Mouse (Mus musculus): ENCODE data around the gene Rhoq.

Gene Rhoq

GRCm38 (mm10) chr17:86997323-86997722 lies 34.4 kb downstream of the Rhoq start:
- no peak for DNase-seq (ENCODE audit: low read depth, low spot score)

DNA sequence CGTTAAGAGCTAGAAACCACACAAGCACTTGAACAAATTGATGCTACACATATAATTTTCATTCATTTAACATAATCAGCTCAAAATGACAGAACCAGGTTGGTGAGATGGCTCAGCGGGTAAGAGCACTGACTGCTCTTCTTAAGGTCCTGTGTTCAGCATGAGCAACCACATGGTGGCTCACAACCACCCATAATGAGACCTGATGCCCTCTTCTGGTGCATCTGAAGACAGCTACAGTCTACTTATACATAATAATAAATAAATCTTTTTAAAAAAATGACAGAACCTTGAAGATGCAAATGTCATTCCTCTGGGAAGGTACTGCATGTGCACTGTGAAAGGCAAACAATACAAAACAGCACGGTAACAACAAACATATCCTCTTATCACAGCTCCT lies 46.1 kb downstream of the Rhoq start:
- DNase-seq (ENCODE audit: low read depth, low spot score), result no peak

DNA sequence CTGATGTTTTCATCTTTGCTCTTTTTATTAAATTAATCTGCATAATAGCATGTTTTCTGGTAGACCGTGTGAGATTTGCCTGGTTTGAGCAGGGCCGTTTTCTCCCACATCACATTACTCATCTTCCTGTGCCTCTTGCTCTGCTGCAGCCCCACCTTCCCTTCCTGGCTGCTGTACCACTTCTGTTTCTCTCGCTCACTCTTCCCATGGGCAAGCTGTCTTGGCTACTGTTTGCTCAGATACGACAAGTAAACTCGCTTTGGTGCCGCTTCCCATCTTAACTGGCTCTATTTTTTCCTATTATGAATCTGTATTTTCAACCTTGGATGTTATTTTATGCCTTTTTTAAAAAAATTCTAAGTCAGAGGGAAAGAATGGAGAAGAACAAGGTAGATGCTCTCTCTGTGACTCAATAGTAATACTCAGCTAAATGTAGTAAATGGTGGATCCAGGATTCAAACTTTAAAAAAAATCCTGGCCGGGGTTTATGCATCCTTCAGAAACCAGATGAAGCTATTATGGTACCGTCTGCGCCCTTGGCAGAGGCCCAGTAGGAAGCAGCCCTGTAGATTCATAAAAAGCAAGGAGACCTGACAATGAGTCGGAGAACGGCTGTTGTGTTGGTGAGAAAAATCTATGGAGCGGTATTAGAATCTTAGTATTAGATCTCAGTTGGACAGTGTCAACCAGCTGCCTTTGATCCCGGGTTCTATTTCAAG lies 48.6 kb downstream of the Rhoq start:
- peak; percentile 91 for DNase-seq (ENCODE audit: low read depth, low spot score)

- DNase-seq (ENCODE audit: low read depth, low spot score), result no peak
Observed at GRCm38 (mm10) chr17:87019692-87020091, 56.8 kb downstream of the Rhoq start.

DNA sequence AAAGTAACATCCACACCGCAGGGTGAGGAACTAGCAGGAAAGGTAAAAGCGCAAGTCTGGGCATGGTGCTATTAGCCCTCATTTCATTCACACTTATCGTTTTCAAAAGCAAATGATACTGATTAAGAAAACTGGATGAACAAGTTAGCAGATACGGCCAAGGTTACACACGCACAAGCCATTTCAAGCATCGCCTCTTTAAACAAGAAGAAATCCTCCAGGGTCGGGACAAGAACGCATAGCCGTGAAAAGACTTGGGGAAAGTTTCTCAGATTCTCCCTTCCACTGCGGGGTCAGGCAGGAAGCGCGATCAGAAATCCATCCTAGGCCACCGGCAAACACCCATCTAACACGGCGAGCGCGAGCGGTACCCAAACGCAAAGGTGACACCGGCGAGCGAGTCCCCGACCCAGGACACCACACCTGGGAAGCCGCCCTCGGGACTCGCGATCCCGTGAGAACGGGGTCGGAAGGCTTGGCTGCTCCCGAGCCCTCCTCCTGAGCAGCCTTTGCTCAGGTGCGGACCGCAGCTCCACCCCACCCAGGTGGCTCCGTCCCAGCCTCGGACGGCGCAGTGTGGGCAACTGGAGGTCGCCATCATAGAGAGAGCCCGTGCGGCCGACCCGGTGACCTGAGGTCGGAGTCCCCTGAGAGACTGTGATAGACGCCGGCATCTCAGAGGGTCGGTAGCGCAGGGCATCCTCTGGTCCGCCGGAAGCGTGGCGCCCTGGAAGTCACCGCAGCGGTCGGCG lies 61.8 kb downstream of the Rhoq start:
- DNase-seq (ENCODE audit: low read depth, low spot score), result no peak

GRCm38 (mm10) chr17:87025269-87025949 lies 62.5 kb downstream of the Rhoq start, which contains the start of the genes Pigf and Cript:
TSS of gene Pigf (minus strand) at chr17:87025406.
TSS of gene Cript (plus strand) at chr17:87025550.
- peak; percentile 99 for DNase-seq (ENCODE audit: low read depth, low spot score)

GRCm38 (mm10) chr17:87036141-87037073 lies 73.5 kb downstream of the Rhoq start:
- DNase-seq (ENCODE audit: low read depth, low spot score), result peak; percentile 66

GRCm38 (mm10) chr17:87038496-87038895 lies 75.6 kb downstream of the Rhoq start:
- peak; percentile 74 for DNase-seq (ENCODE audit: low read depth, low spot score)

DNA sequence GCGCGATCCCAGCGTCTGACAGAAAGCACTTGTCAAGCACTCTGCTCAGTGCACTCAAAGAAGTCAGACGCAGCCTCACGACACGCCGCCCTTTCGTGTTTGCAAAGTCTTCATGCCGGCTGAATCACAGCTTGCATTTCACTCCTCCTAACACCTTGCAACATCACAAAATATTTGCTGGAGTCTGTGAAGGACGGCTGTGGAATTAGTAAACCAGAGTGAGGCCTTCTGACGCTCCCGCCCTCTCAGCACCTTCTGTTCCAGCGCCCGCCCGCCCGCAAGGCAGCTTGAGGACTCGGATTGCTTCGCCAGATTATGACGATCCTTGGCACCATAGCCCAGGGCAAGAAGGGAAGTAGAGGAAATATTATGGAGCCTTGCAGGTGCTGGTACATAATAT lies 78.9 kb downstream of the Rhoq start:
- DNase-seq (ENCODE audit: low read depth, low spot score), result peak; percentile 85

GRCm38 (mm10) chr17:87044364-87044763 lies 81.5 kb downstream of the Rhoq start:
- DNase-seq (ENCODE audit: low read depth, low spot score), result peak; percentile 97

DNA sequence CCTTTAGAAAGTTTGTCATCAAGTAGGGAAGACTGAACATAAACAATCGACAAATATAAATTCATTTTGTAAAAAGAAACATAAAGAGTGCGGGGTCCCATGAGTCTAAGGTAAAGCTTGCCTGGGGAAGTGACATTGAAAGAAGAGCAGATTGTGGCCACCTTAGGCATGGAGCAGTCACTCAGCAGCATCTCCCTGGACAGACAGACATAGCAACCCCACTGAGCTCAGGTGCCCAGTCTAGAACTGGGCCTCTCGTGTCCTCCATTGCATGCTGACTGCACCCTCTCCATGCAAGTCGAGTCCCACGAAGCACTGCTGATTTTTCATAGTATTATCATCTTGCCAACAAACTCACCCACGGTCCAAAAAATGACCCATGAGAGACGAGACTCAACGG lies 81.9 kb downstream of the Rhoq start:
- no peak for DNase-seq (ENCODE audit: low read depth, low spot score)
